Mouse (Mus musculus): ENCODE measurements around the gene Kctd6. TPM values are rescaled to one million over a fixed set of nuclear protein-coding genes. Genes with fewer than 3 reads are reported as not detected.

Kctd6 gene
- polyA plus RNA-seq, 1 experiment from 2014 or later: 9.1 TPM

DNA sequence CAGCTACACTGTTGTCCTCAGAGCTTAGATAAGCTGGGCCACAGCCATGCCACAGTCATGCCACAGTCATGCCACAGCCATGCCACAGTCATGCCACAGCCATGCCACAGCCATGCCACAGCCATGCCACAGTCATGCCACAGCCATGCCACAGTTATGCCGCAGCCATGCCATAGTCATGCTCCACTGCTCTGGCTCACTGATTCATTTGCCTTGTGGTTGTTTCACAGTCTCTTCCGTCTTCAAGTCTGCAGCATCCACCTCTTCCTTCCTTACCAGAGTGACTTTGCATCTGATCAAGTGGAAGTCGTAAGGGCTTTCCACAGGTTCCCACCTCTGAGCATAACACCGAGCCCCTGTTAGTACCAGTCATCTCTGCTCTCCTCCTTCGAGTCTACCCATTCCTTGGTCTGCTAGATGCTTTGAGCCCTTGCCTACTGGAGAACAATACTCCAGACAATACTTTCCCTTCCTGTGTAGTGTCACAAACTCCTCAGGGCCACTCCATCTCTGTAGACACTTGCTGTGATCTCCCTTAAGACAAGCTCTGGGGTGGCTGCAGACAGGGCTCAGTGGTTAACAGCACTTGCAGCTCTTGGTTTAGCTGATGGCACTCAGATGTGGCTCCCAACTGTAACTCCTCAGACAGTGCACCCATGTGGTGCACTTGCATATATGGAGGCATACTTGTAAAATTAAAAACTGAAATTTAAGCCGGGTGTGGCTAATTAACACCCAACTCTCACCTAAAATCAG lies 18.4 kb downstream of the Kctd6 start:
- H3K27ac ChIP-seq (replicated peaks; ENCODE audit: low read depth, low read length): no peak overlapping the region
- H3K4me3 ChIP-seq (replicated peaks; ENCODE audit: low read depth, low read length): no peak overlapping the region
- no peak for ATAC-seq (ENCODE audit: low FRiP score, low TSS enrichment)
- no peak overlapping the region for H3K4me2 ChIP-seq (ENCODE audit: low read length)
- no peaks in the 10 kb centered on the region for H3K4me1 ChIP-seq (ENCODE audit: control insufficient read depth, insufficient read depth, low read length)
- H3K36me3 ChIP-seq (ENCODE audit: control insufficient read depth, insufficient read depth, low read length): no peaks in the 10 kb centered on the region
- no peaks in the 10 kb centered on the region for H3K27me3 ChIP-seq (ENCODE audit: control insufficient read depth, insufficient read depth, low read length)
- WGBS: 93% methylated on average over 6 of the region's 6 CpGs
- no peak overlapping the region for H3K9ac ChIP-seq (replicated peaks; ENCODE audit: low read length)
- no peak for DNase-seq
- H3K9me3 ChIP-seq (ENCODE audit: control insufficient read depth, low read length): no peaks in the 10 kb centered on the region

GRCm38 (mm10) chr14:8233252-8233651 lies 19.3 kb downstream of the Kctd6 start:
- Histone ChIP-seq H3K27me3 (ENCODE audit: control insufficient read depth, insufficient read depth, low read length) (no peaks in the 10 kb centered on the region), H3K36me3 (ENCODE audit: control insufficient read depth, insufficient read depth, low read length) (no peaks in the 10 kb centered on the region), H3K27ac (replicated peaks; ENCODE audit: low read depth, low read length) (no peak overlapping the region), H3K4me2 (ENCODE audit: low read length) (no peak overlapping the region), H3K4me1 (ENCODE audit: control insufficient read depth, insufficient read depth, low read length) (no peaks in the 10 kb centered on the region), H3K9ac (replicated peaks; ENCODE audit: low read length) (no peak overlapping the region), H3K9me3 (ENCODE audit: control insufficient read depth, low read length) (no peaks in the 10 kb centered on the region), H3K4me3 (replicated peaks; ENCODE audit: low read depth, low read length) (no peak overlapping the region)
- DNase-seq (no peak), ATAC-seq (ENCODE audit: low FRiP score, low TSS enrichment) (no peak)
- WGBS: 75% methylated on average over 1 of the region's 1 CpGs

DNA sequence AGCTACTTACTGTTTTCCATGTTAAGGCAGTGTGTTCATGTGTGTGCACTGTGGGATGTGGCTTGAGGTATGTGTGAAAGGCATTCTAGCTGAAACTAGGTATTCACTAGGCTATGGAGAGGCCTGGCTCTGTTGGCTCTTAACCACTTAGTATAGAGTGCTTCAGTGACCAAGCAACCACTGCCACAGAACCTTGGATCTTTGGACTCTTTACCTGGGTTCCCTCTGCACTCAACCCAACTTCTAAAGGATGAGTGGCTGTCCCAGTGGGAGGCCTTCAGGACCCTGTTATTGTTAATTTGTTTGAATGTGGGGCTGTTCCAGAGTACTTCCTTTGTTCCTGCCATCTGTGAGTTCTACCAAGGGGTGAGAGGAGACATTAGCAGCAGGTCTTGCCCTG lies 27.9 kb downstream of the Kctd6 start:
- DNase-seq: no peak
- H3K27ac ChIP-seq (replicated peaks; ENCODE audit: low read depth, low read length): no peak overlapping the region

DNA sequence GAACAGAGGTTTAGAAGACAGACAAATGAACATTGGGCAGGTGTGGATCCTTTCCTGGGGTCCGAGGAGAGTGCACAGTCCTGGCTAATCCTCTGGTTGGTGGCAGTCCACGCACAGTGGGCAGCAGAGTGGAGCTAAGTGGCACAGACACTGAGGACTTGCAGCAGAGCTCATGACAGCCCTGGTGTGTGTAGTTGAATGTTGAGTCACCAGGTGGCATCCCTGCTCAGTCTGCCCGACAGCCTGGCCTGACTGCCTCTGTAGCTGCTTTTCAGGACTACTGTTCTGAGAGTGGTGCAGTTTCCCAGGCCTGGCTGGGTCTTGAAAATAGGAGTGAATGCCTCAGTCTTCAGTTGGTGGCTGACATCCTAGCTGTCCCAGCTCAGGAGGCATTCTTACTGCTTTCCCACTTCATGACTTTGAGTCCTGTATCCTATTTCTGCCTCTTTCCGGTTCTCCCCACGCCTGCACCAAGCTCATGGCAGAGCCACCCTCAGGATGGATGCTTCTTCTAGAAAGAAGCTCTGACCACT lies 28.5 kb downstream of the Kctd6 start:
- Histone ChIP-seq H3K27ac (replicated peaks; ENCODE audit: low read depth, low read length) (peak overlapping the region; percentile 52; the same call in 1 of the 2 replicates), H3K4me2 (ENCODE audit: low read length) (no peak overlapping the region), H3K9me3 (ENCODE audit: control insufficient read depth, low read length) (no peaks in the 10 kb centered on the region), H3K36me3 (ENCODE audit: control insufficient read depth, insufficient read depth, low read length) (no peaks in the 10 kb centered on the region), H3K27me3 (ENCODE audit: control insufficient read depth, insufficient read depth, low read length) (no peaks in the 10 kb centered on the region), H3K4me1 (ENCODE audit: control insufficient read depth, insufficient read depth, low read length) (0 out of 2 replicates have a peak, but pooled peaks cover 7% of the 10 kb centered on the region), H3K4me3 (replicated peaks; ENCODE audit: low read depth, low read length) (no peak overlapping the region), H3K9ac (replicated peaks; ENCODE audit: low read length) (no peak overlapping the region)
- ATAC-seq (ENCODE audit: low FRiP score, low TSS enrichment): no peak
- WGBS: 64% methylated on average over 5 of the region's 5 CpGs
- DNase-seq: peak; percentile 64

More for the DNA sequence above, 27.9 kb downstream of the Kctd6 start:
- no peak for ATAC-seq (ENCODE audit: low FRiP score, low TSS enrichment)
- Histone ChIP-seq H3K36me3 (ENCODE audit: control insufficient read depth, insufficient read depth, low read length) (no peaks in the 10 kb centered on the region), H3K4me1 (ENCODE audit: control insufficient read depth, insufficient read depth, low read length) (0 out of 2 replicates have a peak, but pooled peaks cover 7% of the 10 kb centered on the region), H3K4me3 (replicated peaks; ENCODE audit: low read depth, low read length) (no peak overlapping the region), H3K27me3 (ENCODE audit: control insufficient read depth, insufficient read depth, low read length) (no peaks in the 10 kb centered on the region), H3K9me3 (ENCODE audit: control insufficient read depth, low read length) (no peaks in the 10 kb centered on the region), H3K9ac (replicated peaks; ENCODE audit: low read length) (no peak overlapping the region), H3K4me2 (ENCODE audit: low read length) (no peak overlapping the region)

GRCm38 (mm10) chr14:8243136-8243888 lies 29.4 kb downstream of the Kctd6 start:
- no peaks in the 10 kb centered on the region for H3K27me3 ChIP-seq (ENCODE audit: control insufficient read depth, insufficient read depth, low read length)
- ATAC-seq (ENCODE audit: low FRiP score, low TSS enrichment): no peak
- peak overlapping the region; percentile 52; the same call in 1 of the 2 replicates for H3K27ac ChIP-seq (replicated peaks; ENCODE audit: low read depth, low read length)

GRCm38 (mm10) chr14:8244211-8244611 lies 30.3 kb downstream of the Kctd6 start:
- Histone ChIP-seq H3K9ac (replicated peaks; ENCODE audit: low read length) (no peak overlapping the region), H3K27me3 (ENCODE audit: control insufficient read depth, insufficient read depth, low read length) (no peaks in the 10 kb centered on the region), H3K9me3 (ENCODE audit: control insufficient read depth, low read length) (no peaks in the 10 kb centered on the region), H3K27ac (replicated peaks; ENCODE audit: low read depth, low read length) (no peak overlapping the region), H3K4me3 (replicated peaks; ENCODE audit: low read depth, low read length) (no peak overlapping the region), H3K36me3 (ENCODE audit: control insufficient read depth, insufficient read depth, low read length) (no peaks in the 10 kb centered on the region), H3K4me2 (ENCODE audit: low read length) (no peak overlapping the region), H3K4me1 (ENCODE audit: control insufficient read depth, insufficient read depth, low read length) (0 out of 2 replicates have a peak, but pooled peaks cover 7% of the 10 kb centered on the region)
- WGBS: 86% methylated on average over 5 of the region's 5 CpGs
- ATAC-seq (ENCODE audit: low FRiP score, low TSS enrichment) (no peak), DNase-seq (no peak)

More at GRCm38 (mm10) chr14:8243136-8243888, 29.4 kb downstream of the Kctd6 start:
- Histone ChIP-seq H3K4me2 (ENCODE audit: low read length) (no peak overlapping the region), H3K4me3 (replicated peaks; ENCODE audit: low read depth, low read length) (no peak overlapping the region), H3K36me3 (ENCODE audit: control insufficient read depth, insufficient read depth, low read length) (no peaks in the 10 kb centered on the region), H3K4me1 (ENCODE audit: control insufficient read depth, insufficient read depth, low read length) (0 out of 2 replicates have a peak, but pooled peaks cover 7% of the 10 kb centered on the region), H3K9me3 (ENCODE audit: control insufficient read depth, low read length) (no peaks in the 10 kb centered on the region), H3K9ac (replicated peaks; ENCODE audit: low read length) (no peak overlapping the region)
- peak; percentile 46 for DNase-seq
- WGBS: 58% methylated on average over 8 of the region's 8 CpGs

GRCm38 (mm10) chr14:8246878-8247277 lies 32.9 kb downstream of the Kctd6 start:
- Histone ChIP-seq H3K27me3 (ENCODE audit: control insufficient read depth, insufficient read depth, low read length) (no peaks in the 10 kb centered on the region), H3K9me3 (ENCODE audit: control insufficient read depth, low read length) (no peaks in the 10 kb centered on the region), H3K4me2 (ENCODE audit: low read length) (no peak overlapping the region), H3K27ac (replicated peaks; ENCODE audit: low read depth, low read length) (no peak overlapping the region), H3K36me3 (ENCODE audit: control insufficient read depth, insufficient read depth, low read length) (no peaks in the 10 kb centered on the region), H3K9ac (replicated peaks; ENCODE audit: low read length) (no peak overlapping the region), H3K4me3 (replicated peaks; ENCODE audit: low read depth, low read length) (no peak overlapping the region), H3K4me1 (ENCODE audit: control insufficient read depth, insufficient read depth, low read length) (0 out of 2 replicates have a peak, but pooled peaks cover 7% of the 10 kb centered on the region)
- WGBS: 85% methylated on average over 8 of the region's 8 CpGs
- no peak for DNase-seq
- no peak for ATAC-seq (ENCODE audit: low FRiP score, low TSS enrichment)

DNA sequence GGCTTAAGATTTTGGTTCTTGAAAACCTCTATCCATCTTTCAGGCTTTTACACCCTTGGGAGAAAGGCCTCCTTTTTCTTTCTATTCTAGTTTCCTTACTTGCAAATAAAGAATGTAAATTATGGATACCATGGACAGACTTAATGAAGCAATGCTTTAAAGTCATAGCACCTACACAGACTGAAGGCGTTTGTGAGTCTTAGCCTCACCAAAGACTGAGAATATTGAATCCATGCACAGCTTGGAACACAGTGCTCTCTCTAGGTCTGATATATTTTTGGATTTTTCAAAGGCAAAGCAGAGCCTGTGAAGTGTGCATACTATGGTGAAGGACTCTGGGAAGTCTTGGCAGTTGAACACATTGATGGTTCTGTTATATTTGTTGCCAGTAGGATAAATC lies 35.3 kb downstream of the Kctd6 start:
- WGBS: 85% methylated on average over 1 of the region's 1 CpGs
- Histone ChIP-seq H3K4me2 (ENCODE audit: low read length) (no peak overlapping the region), H3K9ac (replicated peaks; ENCODE audit: low read length) (no peak overlapping the region), H3K27ac (replicated peaks; ENCODE audit: low read depth, low read length) (no peak overlapping the region), H3K4me3 (replicated peaks; ENCODE audit: low read depth, low read length) (no peak overlapping the region), H3K27me3 (ENCODE audit: control insufficient read depth, insufficient read depth, low read length) (no peaks in the 10 kb centered on the region), H3K36me3 (ENCODE audit: control insufficient read depth, insufficient read depth, low read length) (no peaks in the 10 kb centered on the region), H3K4me1 (ENCODE audit: control insufficient read depth, insufficient read depth, low read length) (no peaks in the 10 kb centered on the region), H3K9me3 (ENCODE audit: control insufficient read depth, low read length) (no peaks in the 10 kb centered on the region)
- ATAC-seq (ENCODE audit: low FRiP score, low TSS enrichment) (no peak), DNase-seq (no peak)
